Mouse (Mus musculus) myocyte (in vitro differentiated cells): ENCODE data around the gene Prkra. TPM values are rescaled to one million over a fixed set of nuclear protein-coding genes. Genes with fewer than 3 reads are reported as not detected.

ENCODE experiments used
- H3K27me3 ChIP-seq: one replicate; pipeline ENCODE4 v1.6.1; 2011; ENCODE audit not compliant: control insufficient read depth, insufficient read depth, insufficient read length
- H3K36me3 ChIP-seq: one replicate; pipeline ENCODE4 v1.6.1; 2011; ENCODE audit not compliant: control insufficient read depth, insufficient read depth
- H3K4me2 ChIP-seq: one replicate; pipeline ENCODE4 v1.6.1; 2011; ENCODE audit warnings: low read depth, control low read depth
- H3K4me3 ChIP-seq: one replicate; pipeline ENCODE4 v1.5.1; 2011; ENCODE audit warnings: mild to moderate bottlenecking, control low read depth, moderate library complexity
- H3K79me2 ChIP-seq: one replicate; pipeline ENCODE4 v1.6.1; 2011; ENCODE audit not compliant: control insufficient read depth, insufficient read depth
- H3ac ChIP-seq: one replicate; pipeline ENCODE4 v1.6.1; 2011; ENCODE audit not compliant: control insufficient read depth, insufficient read length
- CEBPB ChIP-seq: IDR thresholded peaks from 2 replicates; pipeline ENCODE4 v1.6.1; 2011; ENCODE audit warnings: mild to moderate bottlenecking, moderate library complexity; ENCODE audit not compliant: poor library complexity, insufficient read depth, severe bottlenecking
- E2F4 ChIP-seq: IDR thresholded peaks from one replicate; pipeline ENCODE4 v1.6.1; 2011; ENCODE audit warnings: mild to moderate bottlenecking, control low read depth, moderate library complexity; ENCODE audit not compliant: insufficient read depth
- MAX ChIP-seq: IDR thresholded peaks from one replicate; pipeline ENCODE4 v1.6.1; 2011; ENCODE audit warnings: low read depth, mild to moderate bottlenecking, control low read depth
- MYOD1 ChIP-seq, 3 experiments: IDR thresholded peaks; one replicate each; pipeline ENCODE4 v1.6.1; 2011; ENCODE audit warnings: control low read depth in 2 of 3, low read depth in 2 of 3, mild to moderate bottlenecking in 2 of 3, moderate library complexity in 1 of 3; ENCODE audit not compliant: insufficient read length in 2 of 3, control insufficient read depth in 1 of 3
- MYOG ChIP-seq, 3 experiments: IDR thresholded peaks; one replicate each; pipeline ENCODE4 v1.6.1; 2011; ENCODE audit warnings: control low read depth in 2 of 3, low read depth in 2 of 3, mild to moderate bottlenecking in 2 of 3; ENCODE audit not compliant: insufficient read length in 2 of 3, control insufficient read depth in 1 of 3, insufficient read depth in 1 of 3
- POLR2A ChIP-seq: IDR thresholded peaks from one replicate; pipeline ENCODE4 v1.6.1; 2011; ENCODE audit warnings: low read depth, mild to moderate bottlenecking, control low read depth, moderate library complexity; ENCODE audit not compliant: insufficient read length
- POLR2AphosphoS2 ChIP-seq: IDR thresholded peaks from one replicate; pipeline ENCODE4 v1.6.1; 2011; ENCODE audit warnings: low read depth, control low read depth; ENCODE audit not compliant: insufficient read length
- REST ChIP-seq: IDR thresholded peaks from one replicate; pipeline ENCODE4 v1.6.1; 2011; ENCODE audit warnings: mild to moderate bottlenecking, control low read depth, moderate library complexity; ENCODE audit not compliant: insufficient read depth, insufficient read length
- SRF ChIP-seq: IDR thresholded peaks from one replicate; pipeline ENCODE4 v1.6.1; 2011; ENCODE audit warnings: low read depth; ENCODE audit not compliant: control insufficient read depth, insufficient read length
- TCF12 ChIP-seq: IDR thresholded peaks from one replicate; pipeline ENCODE4 v1.6.1; 2011; ENCODE audit warnings: mild to moderate bottlenecking, control low read depth; ENCODE audit not compliant: poor library complexity, insufficient read depth, severe bottlenecking
- TCF3 ChIP-seq: IDR thresholded peaks from one replicate; pipeline ENCODE4 v1.6.1; 2011; ENCODE audit warnings: low read depth, control low read depth; ENCODE audit not compliant: insufficient read length
- USF1 ChIP-seq: IDR thresholded peaks from one replicate; pipeline ENCODE4 v1.6.1; 2011; ENCODE audit warnings: low read depth, mild to moderate bottlenecking, control low read depth, moderate library complexity
- polyA plus RNA-seq: library from polyadenylated mRNA; unstranded; fragments of >200 nt; fragmentation: generic; extraction: Trizol; gene quantifications from one replicate; pipeline ENCODE4 v1.2.1, GENCODE M21; 2012; ENCODE audit warnings: missing spikeins

Prkra gene
- polyA plus RNA-seq = 15.3 TPM

DNA sequence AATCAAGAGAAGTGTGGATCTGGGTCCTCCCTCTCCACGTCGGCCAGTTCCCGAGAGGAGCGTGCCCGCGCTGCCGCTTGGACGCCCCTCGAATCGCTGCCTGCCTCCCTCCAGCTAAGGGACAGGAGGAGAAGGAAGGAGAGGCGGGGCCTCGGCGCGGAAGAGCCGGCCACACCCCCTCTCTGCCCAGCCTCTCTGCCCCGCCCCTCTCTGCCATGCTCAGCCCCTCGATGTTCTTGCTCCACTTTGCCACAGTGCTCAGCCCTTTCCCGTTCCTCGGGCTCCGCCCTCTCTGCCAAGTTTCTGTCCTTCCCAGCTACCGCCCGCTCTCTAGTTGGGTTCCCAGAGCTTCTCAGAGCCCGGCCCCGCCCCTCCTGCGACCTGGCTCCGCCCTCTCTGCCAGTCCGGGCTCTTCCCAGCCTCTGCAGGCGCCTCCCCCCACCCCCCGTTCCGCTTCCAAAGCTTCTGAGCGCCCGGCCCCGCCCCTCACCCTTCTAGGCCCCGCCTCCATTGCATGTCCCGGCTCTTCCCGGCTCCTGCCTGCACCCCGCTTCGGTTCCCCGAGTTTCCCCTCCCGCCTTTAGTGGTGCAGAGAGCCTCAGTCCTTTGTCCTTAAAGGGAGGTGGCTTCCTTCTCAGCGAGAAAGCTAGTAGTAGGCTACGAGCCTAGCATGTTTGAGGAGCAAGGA is at the start of gene Prkra, which contains the start of gene Pjvk:
TSS of gene Prkra (minus strand) at position 133 of the 688 bp plus-strand sequence.
TSS of gene Pjvk (plus strand) at position 594 of the 688 bp plus-strand sequence.
- Histone ChIP-seq H3K4me3 (peak within 1 kb of the TSS; percentile 38), H3ac (peak within 1 kb of the TSS; percentile 21), H3K79me2 (no peaks in the 10 kb centered on the region), H3K36me3 (no peaks in the 10 kb centered on the region), H3K27me3 (no peaks in the 10 kb centered on the region), H3K4me2 (peak within 1 kb of the TSS; percentile 95)
- TF ChIP-seq MAX (no peak), POLR2A (peak; percentile 91), SRF (peak; percentile 48), POLR2AphosphoS2 (peak; percentile 83)

DNA sequence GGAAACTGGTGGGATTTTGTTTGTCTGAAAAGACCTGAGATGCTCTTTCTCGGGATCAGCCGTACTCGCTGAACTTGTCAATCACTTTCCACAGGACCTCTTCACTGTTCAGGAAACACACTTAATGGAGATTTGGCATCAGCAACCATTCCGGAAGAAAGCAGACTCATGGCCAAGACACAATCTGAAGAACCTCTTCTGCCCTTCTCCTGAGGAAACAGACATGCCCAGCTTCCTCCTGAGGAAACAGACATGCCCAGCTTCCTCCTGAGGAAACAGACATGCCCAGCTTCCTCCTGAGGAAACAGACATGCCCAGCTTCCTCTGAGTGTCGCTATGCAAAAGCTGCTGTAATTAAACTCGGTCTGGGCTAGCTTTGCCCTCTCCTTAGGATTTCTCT is 47.5 kb upstream of the Prkra start:
- H3ac ChIP-seq = no peak overlapping the region
- no peaks in the 10 kb centered on the region for H3K27me3 ChIP-seq
- H3K79me2 ChIP-seq = no peaks in the 10 kb centered on the region
- peaks cover 35% of the 10 kb centered on the region for H3K36me3 ChIP-seq
- TF ChIP-seq CEBPB = no peak
- no peak overlapping the region for H3K4me2 ChIP-seq
- no peak overlapping the region for H3K4me3 ChIP-seq

DNA sequence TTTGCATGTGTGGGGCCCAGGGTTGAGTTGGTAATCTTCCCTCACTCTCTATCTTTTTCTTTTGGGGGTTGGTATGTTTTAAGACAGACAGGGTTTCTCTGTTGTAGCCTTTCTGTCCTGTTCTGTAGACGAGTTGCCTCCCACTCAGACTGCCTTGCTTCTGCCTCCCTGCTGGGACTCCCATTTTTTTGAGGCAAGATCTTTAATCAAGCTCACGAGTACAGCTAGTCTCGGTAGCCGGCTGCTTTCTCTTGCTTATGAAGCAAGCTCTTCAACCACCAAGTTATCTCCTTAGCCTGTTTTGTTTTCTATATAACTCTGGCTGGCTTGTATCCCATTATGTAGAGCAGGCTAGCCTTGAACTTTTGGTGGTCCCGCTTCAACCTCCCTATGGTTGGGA is 46.0 kb upstream of the Prkra start:
- Histone ChIP-seq H3ac (no peak overlapping the region), H3K4me3 (no peak overlapping the region), H3K27me3 (no peaks in the 10 kb centered on the region), H3K36me3 (peaks cover 36% of the 10 kb centered on the region), H3K4me2 (no peak overlapping the region), H3K79me2 (no peaks in the 10 kb centered on the region)
- TF ChIP-seq POLR2AphosphoS2 = no peak
- TF ChIP-seq CEBPB = no peak
- TF ChIP-seq TCF12 = no peak
- no peak for TF ChIP-seq REST
- no peak for TF ChIP-seq MYOG (IDR thresholded peaks at IDR 0.05; ENCODE audit: control insufficient read depth in 1 of 3, insufficient read depth in 1 of 3, insufficient read length in 2 of 3, low read depth in 2 of 3)
- no peak for TF ChIP-seq USF1
- no peak for TF ChIP-seq MYOD1 (IDR thresholded peaks at IDR 0.05; ENCODE audit: control insufficient read depth in 1 of 3, insufficient read length in 2 of 3, low read depth in 2 of 3)
- TF ChIP-seq E2F4 = no peak
- no peak for TF ChIP-seq POLR2A
- no peak for TF ChIP-seq MAX
- TF ChIP-seq SRF = no peak

DNA sequence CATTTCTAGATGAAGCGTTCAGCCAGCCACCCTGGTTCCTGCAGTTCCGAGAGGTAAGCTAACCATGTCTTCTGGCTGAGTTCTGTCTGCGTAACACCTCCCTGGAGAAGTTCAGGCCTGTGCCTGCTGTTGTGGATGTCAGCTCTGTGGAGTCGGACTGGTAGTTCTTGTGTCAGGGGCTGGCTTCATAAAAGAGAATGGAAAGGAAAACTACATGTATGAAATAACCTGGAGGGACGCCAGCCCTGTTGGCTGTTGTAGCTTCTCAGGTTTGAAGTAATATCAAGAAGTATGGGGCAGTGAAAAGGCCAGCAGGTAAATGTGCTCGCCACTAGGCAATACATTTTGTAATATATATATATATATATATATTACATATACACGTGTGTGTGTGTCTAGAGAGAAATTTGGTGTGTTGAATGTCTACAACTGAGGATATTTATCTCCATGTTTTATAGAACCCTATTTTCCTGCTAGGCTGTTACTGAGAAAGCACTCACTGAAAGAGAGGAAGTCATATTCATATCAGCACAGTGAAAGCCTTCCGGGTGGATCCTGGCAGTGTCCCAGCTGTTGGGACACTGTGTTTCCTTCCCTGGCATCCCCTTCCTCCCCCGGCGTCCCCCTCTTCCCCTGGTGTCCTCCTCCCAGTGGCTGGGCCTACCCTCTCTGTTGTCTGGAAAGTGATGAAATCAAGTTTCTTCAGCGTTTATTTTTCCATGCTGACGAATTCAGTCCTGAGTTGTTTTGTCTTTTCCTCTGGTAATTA is 42.8 kb upstream of the Prkra start:
- Histone ChIP-seq H3ac (no peak overlapping the region), H3K79me2 (no peaks in the 10 kb centered on the region), H3K4me3 (no peak overlapping the region), H3K36me3 (peaks cover 28% of the 10 kb centered on the region), H3K27me3 (no peaks in the 10 kb centered on the region), H3K4me2 (no peak overlapping the region)
- TF ChIP-seq MAX = no peak
- TF ChIP-seq POLR2A = no peak
- no peak for TF ChIP-seq POLR2AphosphoS2
- TF ChIP-seq E2F4 = no peak
- TF ChIP-seq REST = no peak
- no peak for TF ChIP-seq USF1
- no peak for TF ChIP-seq TCF12

DNA sequence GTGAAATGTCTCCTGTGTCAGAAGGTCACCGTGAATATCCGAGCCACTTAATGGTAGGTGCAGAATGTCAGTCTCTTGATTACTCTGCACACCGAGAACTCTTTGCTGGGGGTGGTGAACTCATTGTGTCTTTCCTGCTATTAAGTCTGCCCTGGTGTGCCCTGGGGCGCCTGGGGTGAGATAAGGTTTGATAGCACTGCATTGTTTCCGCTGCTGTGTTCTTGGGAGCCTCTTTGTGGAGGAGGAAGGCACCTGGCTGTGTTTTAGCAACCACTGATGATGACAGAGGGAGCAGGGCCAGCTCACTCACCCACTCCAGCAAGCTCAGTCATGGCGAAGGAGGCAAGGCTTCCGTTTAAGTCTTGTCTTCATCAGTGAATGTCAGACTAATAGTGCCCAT is 40.3 kb upstream of the Prkra start:
- Histone ChIP-seq H3K27me3 (no peaks in the 10 kb centered on the region), H3K36me3 (peaks cover 16% of the 10 kb centered on the region), H3K4me3 (no peak overlapping the region), H3K79me2 (no peaks in the 10 kb centered on the region), H3K4me2 (no peak overlapping the region), H3ac (no peak overlapping the region)
- TF ChIP-seq POLR2A (no peak), POLR2AphosphoS2 (no peak), TCF3 (no peak)

DNA sequence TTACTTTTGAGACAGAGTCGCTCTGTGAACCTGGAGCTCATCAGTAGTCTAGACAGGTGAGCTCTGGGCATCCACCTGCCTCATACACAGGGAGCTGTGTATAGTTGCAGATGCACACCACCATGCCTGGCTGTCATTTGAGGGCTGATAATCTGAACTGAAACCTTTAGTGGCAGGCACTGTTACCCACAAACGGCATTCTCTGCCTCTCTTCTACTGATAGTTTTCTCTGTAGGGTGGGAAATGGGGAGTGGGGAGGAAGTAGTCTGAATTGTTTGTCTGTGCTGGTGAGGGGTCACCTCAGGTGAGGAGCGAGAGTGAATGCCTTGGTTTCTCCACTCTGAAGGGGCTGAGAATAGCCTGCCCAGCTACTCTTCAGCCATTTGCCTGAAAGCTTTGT is 39.8 kb upstream of the Prkra start:
- Histone ChIP-seq H3K4me3 (no peak overlapping the region), H3K79me2 (no peaks in the 10 kb centered on the region), H3K4me2 (no peak overlapping the region), H3ac (no peak overlapping the region), H3K36me3 (peaks cover 19% of the 10 kb centered on the region), H3K27me3 (no peaks in the 10 kb centered on the region)
- TF ChIP-seq TCF3 (no peak), POLR2AphosphoS2 (no peak), REST (no peak)
